Mouse (Mus musculus) T-helper 17 cell (primary cell): ENCODE measurements around the gene Pycard.
"Not testable (repeated sequence)": the region's sequence is repeated elsewhere in the genome, so short reads cannot be mapped to it uniquely, and the experiment has no call there.

ENCODE experiments used
- in situ Hi-C, 2 experiments: fragments of 300-600 bp; cut with MboI, MseI; formaldehyde crosslinking; loops; 1 replicate in 1 of 2; 2 replicates in 1 of 2; pipeline ENCODE4 v1.15.1; 2025; ENCODE audit warnings: high pct_unique_total_duplicates in 2 of 2

Gene Pycard

DNA sequence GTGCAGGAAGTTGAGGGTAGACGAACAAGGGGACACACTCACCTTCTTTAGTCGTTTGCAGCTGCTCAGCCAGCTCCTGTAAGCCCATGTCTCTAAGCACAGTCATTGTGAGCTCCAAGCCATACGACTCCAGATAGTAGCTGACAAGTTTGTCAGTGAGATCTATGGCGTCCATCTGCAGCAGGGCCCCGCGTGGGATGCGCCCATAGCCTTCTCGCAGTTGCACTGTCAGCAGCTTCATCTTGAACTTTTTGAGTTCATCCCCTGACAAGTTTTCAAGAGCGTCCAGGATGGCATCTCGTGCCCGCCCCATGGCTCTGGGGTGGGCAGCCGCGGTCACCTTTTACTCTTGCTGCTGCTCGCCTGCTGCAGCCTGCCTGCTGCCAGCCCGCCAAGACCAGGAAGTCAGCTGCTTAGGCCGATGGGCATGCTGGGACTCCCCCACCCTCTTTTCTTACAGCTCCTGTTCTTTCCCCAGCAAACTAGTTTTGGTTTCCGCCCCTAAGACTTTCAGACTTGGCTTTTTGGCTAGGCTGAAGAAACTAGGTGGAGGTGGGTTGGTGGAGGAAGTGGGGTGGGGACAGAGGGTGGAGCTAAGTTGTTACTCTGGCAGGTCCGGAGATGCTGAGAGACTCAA is at the start of gene Pycard:
Pycard (minus strand) TSS at position 527 of the 637 bp plus-strand sequence.
- in situ Hi-C loops = loop anchor here in 1 of 2 experiments (5.0 kb wide), 1 partner anchor 214 kb away; the partner anchor contains the start of gene Cox6a2

GRCm38 (mm10) chr7:128042161-128042820 is 48.6 kb upstream of the Pycard start:
- in situ Hi-C loops = not testable (repeated sequence)

DNA sequence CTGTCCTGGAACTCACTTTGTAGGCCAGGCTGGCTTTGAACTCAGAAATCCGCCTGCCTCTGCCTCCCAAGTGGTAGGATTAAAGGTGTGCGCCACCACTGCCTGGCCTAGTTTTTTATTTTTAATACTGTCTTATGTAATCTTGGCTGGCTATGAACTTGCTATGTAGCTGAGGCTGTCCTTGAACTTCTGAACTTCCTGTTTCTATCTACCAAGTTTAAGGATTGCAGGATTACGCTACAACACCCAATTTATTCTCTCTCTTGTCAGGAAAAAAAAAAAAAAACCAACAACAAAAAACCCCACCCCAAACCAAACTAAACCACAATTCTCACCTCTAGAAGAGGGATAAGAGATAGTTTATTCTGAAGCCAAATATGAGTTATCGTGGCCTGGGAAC is 39.9 kb upstream of the Pycard start:
- in situ Hi-C loops = no loop called here

DNA sequence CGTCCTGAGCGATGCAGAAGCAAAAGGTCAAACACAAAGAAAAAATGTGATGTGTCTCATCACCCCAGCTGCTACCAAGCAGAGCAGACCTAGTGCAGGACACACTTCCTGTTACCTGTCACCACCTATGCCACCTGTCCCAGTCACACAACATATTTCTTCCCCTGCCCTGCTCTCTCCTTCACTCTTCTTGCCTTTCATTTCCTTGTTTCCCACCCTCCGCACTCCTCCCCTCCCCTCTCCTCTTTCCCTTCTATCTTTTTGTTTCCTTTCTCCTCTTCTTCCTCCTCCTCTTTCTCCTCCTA is 39.3 kb upstream of the Pycard start:
- in situ Hi-C loops = no loop called here

- in situ Hi-C loops = no loop called here
Measured at GRCm38 (mm10) chr7:128032290-128032988, 38.8 kb upstream of the Pycard start.

- in situ Hi-C loops = no loop called here
Measured at GRCm38 (mm10) chr7:128031403-128031976, 37.8 kb upstream of the Pycard start.

DNA sequence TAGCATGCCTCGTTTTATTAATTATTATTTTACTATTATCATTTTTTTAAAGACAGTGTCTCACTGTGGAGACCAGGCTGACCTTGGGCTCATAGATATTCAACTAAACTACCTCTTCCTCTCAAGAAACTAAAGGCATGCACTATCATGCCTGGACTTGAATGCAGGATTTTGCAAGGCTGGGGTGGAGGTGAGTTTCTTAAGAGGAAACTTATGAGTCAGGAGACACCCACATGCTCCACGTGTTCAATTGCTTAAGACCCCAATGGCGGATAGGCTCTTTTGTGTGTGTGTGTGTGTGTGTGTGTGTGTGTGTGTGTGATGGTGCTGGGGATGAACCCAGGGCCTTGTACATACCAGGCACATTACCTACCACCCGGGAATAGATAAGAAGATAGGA is 31.7 kb upstream of the Pycard start:
- in situ Hi-C loops = no loop called here

DNA sequence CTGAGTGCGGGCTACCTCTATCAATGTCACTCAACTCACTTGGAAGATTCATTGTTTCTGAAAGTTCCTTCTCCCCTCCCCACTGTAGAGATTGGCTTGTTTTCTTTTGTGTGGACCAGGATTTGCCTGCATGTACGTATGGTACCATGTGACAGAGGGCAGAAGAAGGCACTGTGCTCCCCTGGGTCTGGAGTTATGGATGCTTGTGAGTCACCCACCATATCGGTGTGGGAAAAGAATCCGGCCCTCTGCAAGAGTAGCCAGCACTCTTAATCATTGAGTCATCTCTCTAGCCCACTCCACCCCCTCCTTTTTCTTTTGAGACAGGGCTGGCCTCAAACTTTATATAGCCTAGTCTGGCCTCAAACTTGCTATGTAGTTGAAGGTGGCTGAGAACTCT is 31.3 kb upstream of the Pycard start:
- in situ Hi-C loops = loop anchor here in 1 of 2 experiments (25.0 kb wide), 1 partner anchor 187 kb away; the partner anchor contains the start of gene Cox6a2

- in situ Hi-C loops = loop anchor here in 1 of 2 experiments (25.0 kb wide), 1 partner anchor 188 kb away; the partner anchor contains the start of gene Cox6a2
Measured at GRCm38 (mm10) chr7:128024364-128024763, 30.7 kb upstream of the Pycard start.

- in situ Hi-C loops = loop anchor here in 1 of 2 experiments (25.0 kb wide), 1 partner anchor 189 kb away; the partner anchor contains the start of gene Cox6a2
Measured at GRCm38 (mm10) chr7:128023565-128023964, 29.9 kb upstream of the Pycard start.

- in situ Hi-C loops = loop anchor here in 1 of 2 experiments (25.0 kb wide), 1 partner anchor 189 kb away; the partner anchor contains the start of gene Cox6a2
Measured at GRCm38 (mm10) chr7:128022974-128023373, 29.3 kb upstream of the Pycard start.

GRCm38 (mm10) chr7:128019187-128019586 is 25.5 kb upstream of the Pycard start:
- in situ Hi-C loops = loop anchor here in 1 of 2 experiments (25.0 kb wide), 1 partner anchor 193 kb away; the partner anchor contains the start of gene Cox6a2

DNA sequence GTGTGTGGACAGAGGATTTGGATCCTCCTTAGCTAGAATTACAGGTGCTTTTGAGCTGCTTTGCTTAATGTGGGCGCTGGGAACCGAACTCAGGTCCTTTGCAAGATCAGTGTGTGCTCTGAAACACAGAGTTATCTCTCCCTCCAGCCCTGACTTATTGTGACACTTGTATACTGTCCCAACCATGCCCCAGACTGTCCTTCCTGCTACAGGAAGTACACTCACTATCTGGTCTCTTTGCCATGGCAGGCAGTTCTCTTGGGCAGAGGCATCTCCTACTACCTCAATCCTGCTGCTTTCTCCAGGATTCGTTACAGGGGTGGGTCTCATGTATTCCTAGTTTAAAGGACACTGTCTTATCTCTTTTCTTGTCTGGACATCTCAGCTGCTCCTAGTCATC is 24.6 kb upstream of the Pycard start:
- in situ Hi-C loops = loop anchor here in 1 of 2 experiments (25.0 kb wide), 1 partner anchor 194 kb away; the partner anchor contains the start of gene Cox6a2

- in situ Hi-C loops = loop anchor here in 1 of 2 experiments (25.0 kb wide), 1 partner anchor 196 kb away; the partner anchor contains the start of gene Cox6a2
Measured at GRCm38 (mm10) chr7:128016650-128017049, 23.0 kb upstream of the Pycard start.

- in situ Hi-C loops = loop anchor here in 1 of 2 experiments (25.0 kb wide), 1 partner anchor 196 kb away; the partner anchor contains the start of gene Cox6a2
Measured at GRCm38 (mm10) chr7:128016134-128016533, 22.5 kb upstream of the Pycard start.

DNA sequence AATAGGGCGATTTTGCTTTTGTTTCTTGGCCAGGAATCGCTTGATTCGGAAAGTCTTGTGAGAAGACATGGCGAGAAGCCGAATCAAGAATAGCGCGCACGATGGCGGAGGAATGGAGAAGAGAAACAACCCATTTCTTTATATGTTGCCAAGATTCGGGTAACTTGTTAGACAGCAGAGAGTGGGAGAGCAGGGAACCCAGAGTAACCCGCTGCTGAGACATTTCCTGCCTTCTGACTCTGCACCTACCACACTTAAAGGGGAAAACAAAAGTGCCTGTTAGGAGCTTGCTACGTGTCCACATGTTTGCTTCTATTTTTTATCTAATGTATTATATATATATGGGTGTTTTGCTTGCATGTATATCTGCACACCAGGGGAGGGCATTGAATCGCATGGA is 19.4 kb upstream of the Pycard start:
- in situ Hi-C loops = loop anchor here in 1 of 2 experiments (25.0 kb wide), 1 partner anchor 199 kb away; the partner anchor contains the start of gene Cox6a2

DNA sequence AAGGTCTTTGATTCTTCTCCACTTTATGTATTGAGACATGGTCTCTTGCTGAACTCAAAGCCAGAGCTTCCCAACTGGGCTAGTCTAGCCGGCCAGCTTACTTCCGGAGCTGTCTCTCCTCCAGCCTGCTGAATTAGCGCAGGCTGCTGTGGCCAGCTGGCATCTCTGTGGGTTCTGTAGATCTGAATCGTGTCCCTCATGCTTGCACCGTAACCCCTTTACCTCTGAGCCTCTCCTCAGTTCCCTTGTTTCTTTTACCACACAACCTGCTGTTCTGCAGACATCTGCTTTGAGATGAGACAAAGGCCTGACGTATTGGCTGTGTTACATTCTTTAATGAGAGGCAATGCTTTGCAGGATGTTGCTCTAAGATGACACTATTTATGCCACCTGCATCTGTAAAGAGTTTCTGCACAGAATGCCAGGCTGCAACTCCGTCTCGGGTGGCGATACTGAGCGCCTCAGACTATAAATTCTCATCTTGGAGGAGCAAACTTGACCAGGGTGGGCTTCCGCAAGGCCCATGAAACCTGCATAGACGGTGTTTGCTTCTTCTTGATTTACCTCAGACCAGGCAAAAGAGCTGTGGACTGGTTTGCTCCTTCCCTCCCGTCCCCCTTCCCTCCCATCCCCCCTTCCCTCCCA is 18.6 kb upstream of the Pycard start:
- in situ Hi-C loops = loop anchor here in 1 of 2 experiments (25.0 kb wide), 1 partner anchor 200 kb away; the partner anchor contains the start of gene Cox6a2

- in situ Hi-C loops = loop anchor here in 1 of 2 experiments (25.0 kb wide), 1 partner anchor 202 kb away; the partner anchor contains the start of gene Cox6a2
Measured at GRCm38 (mm10) chr7:128009715-128010340, 16.2 kb upstream of the Pycard start.

DNA sequence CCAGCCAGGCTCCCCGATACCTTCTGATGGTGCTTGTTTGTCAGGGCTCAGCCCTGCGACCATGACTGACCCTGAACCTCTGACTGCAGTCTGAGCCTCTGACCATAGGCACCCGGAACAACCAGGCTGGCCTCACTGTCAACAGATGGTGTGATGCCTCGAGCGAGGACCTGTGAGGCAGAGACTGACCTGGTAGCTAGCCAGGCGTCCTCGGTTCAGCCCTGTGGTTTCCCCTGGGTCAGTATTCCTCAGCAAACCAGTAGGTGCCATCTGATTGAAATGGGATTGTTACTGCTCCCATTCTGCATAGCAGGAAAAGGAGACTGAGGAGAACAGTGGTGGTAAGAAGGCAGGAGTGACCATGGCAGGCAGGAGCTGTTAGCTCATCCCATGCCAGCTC is 12.5 kb upstream of the Pycard start:
- in situ Hi-C loops = loop anchor here in 1 of 2 experiments (25.0 kb wide), 1 partner anchor 206 kb away; the partner anchor contains the start of gene Cox6a2
